Mouse (Mus musculus): ENCODE data around the gene Ulk1.

Gene Ulk1

DNA sequence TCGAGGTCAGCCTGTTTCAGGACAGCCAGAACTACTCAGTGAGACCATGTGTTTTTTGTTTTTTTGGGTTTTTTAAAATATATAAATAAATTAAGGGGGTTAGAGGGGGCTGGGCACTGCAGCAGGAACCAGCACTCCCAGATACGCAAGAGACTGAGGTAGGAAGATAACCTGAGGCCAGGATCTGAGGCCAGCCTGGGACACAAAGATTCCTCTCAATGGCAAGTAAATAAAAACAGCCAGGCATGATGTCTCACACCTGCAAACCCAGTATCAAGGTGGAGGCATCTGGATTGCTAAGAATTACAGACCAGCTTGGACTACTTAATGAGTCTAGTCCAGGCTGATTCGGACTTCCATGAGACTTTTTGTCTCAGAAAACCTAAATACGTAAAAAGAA lies 40.6 kb downstream of the Ulk1 start:
- DNase-seq (ENCODE audit: low spot score in 2 of 2) = no peak

DNA sequence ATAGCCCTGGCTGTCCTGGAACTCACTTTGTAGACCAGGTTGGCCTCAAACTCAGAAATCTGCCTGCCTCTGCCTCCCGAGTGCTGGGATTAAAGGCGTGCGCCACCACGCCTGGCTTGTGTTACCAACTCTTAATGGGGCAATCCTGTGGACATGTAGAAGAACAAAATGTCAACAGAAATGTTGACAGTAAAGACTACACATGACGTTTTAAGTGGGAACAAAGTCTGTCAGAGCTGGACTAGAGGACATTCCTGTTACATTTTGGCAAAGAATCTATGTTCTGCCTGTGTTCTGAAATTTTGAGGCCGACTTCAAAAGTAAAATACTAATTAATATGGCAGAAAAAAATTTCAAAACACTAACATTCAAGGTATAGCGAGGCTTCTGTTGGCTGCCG lies 46.0 kb downstream of the Ulk1 start:
- DNase-seq (ENCODE audit: low spot score in 2 of 2) = no peak

DNA sequence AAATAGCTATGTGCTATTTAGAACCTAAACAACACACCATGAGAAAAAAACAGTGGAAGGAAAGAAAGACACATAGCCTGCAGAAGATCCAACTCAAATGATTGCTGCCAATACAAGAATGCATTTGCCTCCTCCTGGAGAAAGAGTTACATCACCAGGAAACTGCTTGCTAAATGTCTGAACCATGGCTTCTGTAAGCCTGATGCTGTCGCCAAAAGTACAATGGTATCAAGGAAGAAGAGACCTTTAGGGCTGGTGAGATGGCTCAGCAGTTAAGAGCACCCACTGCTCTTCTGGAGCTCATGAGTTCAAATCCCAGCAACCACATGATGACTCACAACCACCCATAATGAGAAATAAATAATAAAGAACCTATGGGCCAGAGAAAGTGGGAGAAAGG lies 64.9 kb downstream of the Ulk1 start:
- no peak for DNase-seq (ENCODE audit: low spot score in 2 of 2)

DNA sequence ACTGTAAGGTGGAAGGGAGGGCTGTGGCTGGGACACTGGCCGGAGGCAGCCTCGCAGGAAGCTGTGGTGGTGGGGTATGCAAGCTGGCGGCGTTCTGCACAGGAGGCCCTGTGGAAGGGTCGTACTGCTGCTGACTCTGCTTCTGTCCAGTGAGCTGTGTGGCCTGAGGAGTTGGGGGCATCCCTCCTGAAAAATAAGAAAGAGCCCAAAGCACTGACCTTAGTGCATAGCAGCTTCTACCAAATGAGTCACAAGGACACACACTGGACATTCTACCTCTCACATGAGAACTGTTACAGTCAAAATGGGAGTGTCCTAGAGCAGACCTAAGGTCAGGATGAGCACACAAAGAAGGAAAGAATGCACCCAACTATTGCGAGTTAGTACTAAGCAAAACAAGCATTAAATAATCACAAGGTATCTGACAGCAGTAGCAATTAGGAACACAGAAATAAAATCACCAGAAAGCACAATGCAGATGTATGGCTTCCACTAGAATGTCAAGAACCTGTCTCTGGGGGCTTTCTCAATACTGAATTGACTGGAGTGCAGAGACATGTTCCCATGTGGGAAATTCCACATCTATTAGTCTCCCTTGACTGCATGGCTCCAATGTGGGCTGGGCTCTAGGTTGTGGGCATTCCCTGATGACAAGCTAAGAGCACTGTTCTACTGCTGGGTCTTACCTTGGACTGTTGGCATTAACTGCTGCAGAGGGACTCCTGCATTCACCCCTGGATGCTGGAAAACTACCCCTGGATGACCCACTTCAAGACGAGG lies 70.2 kb downstream of the Ulk1 start:
- no peak for DNase-seq (ENCODE audit: low spot score in 2 of 2)

DNA sequence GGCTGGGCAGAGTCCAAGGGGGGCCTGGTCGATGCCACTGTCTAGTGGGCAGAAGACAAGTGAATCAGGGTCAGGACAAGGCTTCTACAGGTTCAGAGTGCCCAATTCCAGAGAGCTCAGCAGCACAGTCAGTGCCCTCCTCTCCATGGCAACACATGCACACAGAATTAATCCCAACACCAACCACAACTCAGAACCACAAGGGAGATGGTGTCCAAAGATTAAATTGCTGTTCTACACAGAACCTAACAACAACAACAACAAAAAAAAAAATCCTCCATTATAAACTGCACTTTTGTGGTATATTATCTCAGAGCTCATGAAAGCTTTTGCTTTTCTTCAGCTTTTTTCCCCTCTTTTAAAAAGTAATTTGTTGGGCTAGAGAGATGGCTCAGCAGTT lies 74.3 kb downstream of the Ulk1 start:
- DNase-seq (ENCODE audit: low spot score in 2 of 2) = no peak
